Mouse (Mus musculus) limb, embryonic 13.5 days (tissue): Measurements from ENCODE around the gene Tspyl4. TPM values are rescaled to one million over a fixed set of nuclear protein-coding genes. Genes with fewer than 3 reads are reported as not detected.

Experiments
- ATAC-seq: fragments of 200-750 bp; cut with Nextera tagmentation; 2 replicates; pipeline ENCODE4 v1.8.0; 2017; ENCODE audit warnings: low read depth, moderate number of reproducible peaks, moderate TSS enrichment; ENCODE audit not compliant: low FRiP score
- H3K27ac ChIP-seq: fragments of 300-500 bp; sonication (generic); 2 replicates; pipeline ENCODE4 v1.5.1; 2015; ENCODE audit warnings: inconsistent platforms, mild to moderate bottlenecking, moderate library complexity
- H3K27me3 ChIP-seq: fragments of 300-500 bp; sonication (generic); 2 replicates; pipeline ENCODE4 v1.6.1; 2015; ENCODE audit warnings: mild to moderate bottlenecking, inconsistent platforms
- H3K36me3 ChIP-seq: fragments of 300-500 bp; sonication (generic); 2 replicates; pipeline ENCODE4 v1.6.1; 2015; ENCODE audit warnings: inconsistent platforms, mild to moderate bottlenecking, moderate library complexity
- H3K4me1 ChIP-seq: fragments of 300-500 bp; sonication (generic); 2 replicates; pipeline ENCODE4 v1.6.1; 2015; ENCODE audit warnings: inconsistent platforms
- H3K4me2 ChIP-seq: fragments of 300-500 bp; sonication (generic); replicated peaks from 2 replicates; pipeline ENCODE4 v1.6.1; 2015; ENCODE audit warnings: inconsistent platforms, mild to moderate bottlenecking, moderate library complexity
- H3K4me3 ChIP-seq: fragments of 300-500 bp; sonication (generic); 2 replicates; pipeline ENCODE4 v1.5.1; 2015; ENCODE audit warnings: moderate library complexity, mild to moderate bottlenecking, inconsistent platforms
- H3K9ac ChIP-seq: fragments of 300-500 bp; sonication (generic); 2 replicates; pipeline ENCODE4 v1.6.1; 2015; ENCODE audit warnings: mild to moderate bottlenecking, inconsistent platforms
- H3K9me3 ChIP-seq: fragments of 300-500 bp; sonication (generic); 2 replicates; pipeline ENCODE4 v1.6.1; 2016; ENCODE audit warnings: inconsistent platforms
- WGBS: fragments of 180-500 bp; shearing (Covaris S2); methylation state at CpG from one replicate; pipeline ENCODE4 v1.1.7; 2015; 5-methylcytosine and 5-hydroxymethylcytosine counted together
- polyA plus RNA-seq: library from polyadenylated mRNA; unstranded; fragments of >200 nt; fragmentation: Nextera tagmentation; extraction: Ambion mirVana; gene quantifications from 2 replicates; pipeline ENCODE4 v1.2.1, GENCODE M21; 2015

Gene Tspyl4
- polyA plus RNA-seq, 1 experiment from 2014 or later, result 24.7 TPM

- WGBS, result 4% methylated on average over 13 of the region's 13 CpGs
Measured at GRCm38 (mm10) chr10:34296911-34297298, 337 bp upstream of the Tspyl4 start.

GRCm38 (mm10) chr10:34297980-34298753 lies 925 bp downstream of the Tspyl4 start:
- no peak for ATAC-seq

More at GRCm38 (mm10) chr10:34296911-34297298, 337 bp upstream of the Tspyl4 start:
- H3K9ac ChIP-seq, result peak overlapping the region; percentile 68
- peak overlapping the region; percentile 58; the same call in 1 of the 2 replicates for H3K27ac ChIP-seq
- H3K4me1 ChIP-seq, result peaks cover 34% of the 10 kb centered on the region
- H3K4me2 ChIP-seq, result peak overlapping the region; percentile 90
- ATAC-seq, result no peak
- H3K27me3 ChIP-seq, result no peaks in the 10 kb centered on the region
- peak overlapping the region; percentile 75 for H3K4me3 ChIP-seq
- H3K36me3 ChIP-seq, result no peaks in the 10 kb centered on the region
- no peaks in the 10 kb centered on the region for H3K9me3 ChIP-seq

GRCm38 (mm10) chr10:34300368-34300767 lies 3.1 kb downstream of the Tspyl4 start:
- WGBS, result 37% methylated on average over 5 of the region's 5 CpGs
- H3K36me3 ChIP-seq, result 0 out of 2 replicates have a peak, but pooled peaks cover 3% of the 10 kb centered on the region
- no peaks in the 10 kb centered on the region for H3K27me3 ChIP-seq
- no peak for ATAC-seq
- H3K4me3 ChIP-seq, result peak overlapping the region; percentile 21
- peak overlapping the region; percentile 14; the same call in 1 of the 2 replicates for H3K9ac ChIP-seq
- H3K4me2 ChIP-seq, result peak overlapping the region; percentile 90
- H3K4me1 ChIP-seq, result peaks cover 34% of the 10 kb centered on the region
- H3K27ac ChIP-seq, result no peak overlapping the region
- no peaks in the 10 kb centered on the region for H3K9me3 ChIP-seq

More at GRCm38 (mm10) chr10:34297980-34298753, 925 bp downstream of the Tspyl4 start:
- Histone ChIP-seq H3K9ac (peak overlapping the region; percentile 82), H3K4me1 (peaks cover 34% of the 10 kb centered on the region), H3K9me3 (no peaks in the 10 kb centered on the region), H3K4me3 (peak overlapping the region; percentile 75), H3K27me3 (no peaks in the 10 kb centered on the region), H3K4me2 (peak overlapping the region; percentile 90), H3K27ac (peak overlapping the region; percentile 87), H3K36me3 (0 out of 2 replicates have a peak, but pooled peaks cover 3% of the 10 kb centered on the region)
- WGBS, result 45% methylated on average over 25 of the region's 25 CpGs

GRCm38 (mm10) chr10:34307070-34307469 lies 9.8 kb downstream of the Tspyl4 start:
- ATAC-seq, result no peak
- Histone ChIP-seq H3K36me3 (peaks cover 8% of the 10 kb centered on the region; the same call in 1 of the 2 replicates), H3K27me3 (no peaks in the 10 kb centered on the region), H3K9me3 (no peaks in the 10 kb centered on the region), H3K4me3 (no peak overlapping the region), H3K4me2 (no peak overlapping the region), H3K9ac (no peak overlapping the region), H3K27ac (no peak overlapping the region), H3K4me1 (no peaks in the 10 kb centered on the region)

- 75% methylated on average over 9 of the region's 9 CpGs for WGBS
- ATAC-seq, result no peak
Measured at GRCm38 (mm10) chr10:34309915-34310685, 12.9 kb downstream of the Tspyl4 start.

GRCm38 (mm10) chr10:34312536-34312935 lies 15.3 kb downstream of the Tspyl4 start:
- H3K4me1 ChIP-seq, result peaks cover 6% of the 10 kb centered on the region
- no peak overlapping the region for H3K9ac ChIP-seq
- no peak overlapping the region for H3K27ac ChIP-seq
- WGBS, result 42% methylated on average over 3 of the region's 3 CpGs
- H3K9me3 ChIP-seq, result no peaks in the 10 kb centered on the region
- H3K27me3 ChIP-seq, result no peaks in the 10 kb centered on the region
- peaks cover 12% of the 10 kb centered on the region; the same call in 1 of the 2 replicates for H3K36me3 ChIP-seq
- no peak overlapping the region for H3K4me3 ChIP-seq
- ATAC-seq, result no peak
- no peak overlapping the region for H3K4me2 ChIP-seq

More at GRCm38 (mm10) chr10:34309915-34310685, 12.9 kb downstream of the Tspyl4 start:
- Histone ChIP-seq H3K27ac (no peak overlapping the region), H3K4me2 (no peak overlapping the region), H3K27me3 (no peaks in the 10 kb centered on the region), H3K4me1 (no peaks in the 10 kb centered on the region), H3K4me3 (no peak overlapping the region), H3K36me3 (peaks cover 12% of the 10 kb centered on the region; the same call in 1 of the 2 replicates), H3K9ac (no peak overlapping the region), H3K9me3 (no peaks in the 10 kb centered on the region)

- no peak overlapping the region for H3K4me3 ChIP-seq
- H3K4me2 ChIP-seq, result 0 out of 2 replicates have a peak overlapping the region, but pooled peaks have one; percentile 14
- no peak overlapping the region for H3K9ac ChIP-seq
- H3K36me3 ChIP-seq, result peaks cover 13% of the 10 kb centered on the region; the same call in 1 of the 2 replicates
- H3K9me3 ChIP-seq, result no peaks in the 10 kb centered on the region
- 2% methylated on average over 3 of the region's 3 CpGs for WGBS
- H3K4me1 ChIP-seq, result peaks cover 6% of the 10 kb centered on the region
- peak; percentile 64; the same call in 1 of the 2 replicates for ATAC-seq
- no peaks in the 10 kb centered on the region for H3K27me3 ChIP-seq
- no peak overlapping the region for H3K27ac ChIP-seq
Measured at GRCm38 (mm10) chr10:34316571-34317216, 19.5 kb downstream of the Tspyl4 start.

GRCm38 (mm10) chr10:34317217-34317606 lies 20.0 kb downstream of the Tspyl4 start:
- Histone ChIP-seq H3K9me3 (no peaks in the 10 kb centered on the region), H3K9ac (no peak overlapping the region), H3K4me1 (peaks cover 6% of the 10 kb centered on the region), H3K4me2 (no peak overlapping the region), H3K27me3 (no peaks in the 10 kb centered on the region), H3K27ac (no peak overlapping the region), H3K36me3 (peaks cover 13% of the 10 kb centered on the region; the same call in 1 of the 2 replicates), H3K4me3 (no peak overlapping the region)
- ATAC-seq, result 0 out of 2 replicates have a peak, but pooled peaks have one; percentile 11
- WGBS, result 23% methylated on average over 2 of the region's 2 CpGs

GRCm38 (mm10) chr10:34320809-34321208 lies 23.6 kb downstream of the Tspyl4 start:
- Histone ChIP-seq H3K9me3 (no peaks in the 10 kb centered on the region), H3K4me3 (no peak overlapping the region), H3K4me1 (peaks cover 6% of the 10 kb centered on the region), H3K27me3 (no peaks in the 10 kb centered on the region), H3K9ac (no peak overlapping the region), H3K36me3 (0 out of 2 replicates have a peak, but pooled peaks cover 5% of the 10 kb centered on the region), H3K27ac (no peak overlapping the region), H3K4me2 (no peak overlapping the region)
- 65% methylated on average over 2 of the region's 2 CpGs for WGBS
- no peak for ATAC-seq

GRCm38 (mm10) chr10:34326701-34327100 lies 29.5 kb downstream of the Tspyl4 start:
- Histone ChIP-seq H3K9ac (no peak overlapping the region), H3K27me3 (no peaks in the 10 kb centered on the region), H3K4me1 (no peaks in the 10 kb centered on the region), H3K4me3 (no peak overlapping the region), H3K27ac (no peak overlapping the region), H3K36me3 (no peaks in the 10 kb centered on the region), H3K4me2 (no peak overlapping the region), H3K9me3 (no peaks in the 10 kb centered on the region)
- ATAC-seq, result no peak
- WGBS, result 17% methylated on average over 4 of the region's 4 CpGs

GRCm38 (mm10) chr10:34327144-34327543 lies 29.9 kb downstream of the Tspyl4 start:
- ATAC-seq, result no peak
- H3K27me3 ChIP-seq, result no peaks in the 10 kb centered on the region
- 69% methylated on average over 5 of the region's 5 CpGs for WGBS
- H3K4me2 ChIP-seq, result no peak overlapping the region
- no peak overlapping the region for H3K27ac ChIP-seq
- H3K4me1 ChIP-seq, result no peaks in the 10 kb centered on the region
- H3K36me3 ChIP-seq, result no peaks in the 10 kb centered on the region
- H3K9ac ChIP-seq, result no peak overlapping the region
- no peaks in the 10 kb centered on the region for H3K9me3 ChIP-seq
- no peak overlapping the region for H3K4me3 ChIP-seq
